Mouse (Mus musculus) frontal cortex, postnatal 10 days (tissue): ENCODE results near the gene Thap11.
"Not testable (repeated sequence)": the region's sequence is repeated elsewhere in the genome, so short reads cannot be mapped to it uniquely, and the experiment has no call there.

ENCODE experiments used
- DNase-seq, 2 experiments: peaks; one replicate each; pipeline ENCODE4 v3.0.0; 2022; ENCODE audit warnings: low spot score in 2 of 2, mixed read lengths in 1 of 2

The Thap11 gene

GRCm38 (mm10) chr8:105854715-105855216, at the start of gene Thap11:
TSS of gene Thap11 (plus strand) at chr8:105855132.
- DNase-seq, result peak; percentile 81 to 89

- DNase-seq, result no peak
These were observed 49.6 kb upstream of the Thap11 start for GRCm38 (mm10) chr8:105805346-105805745.

GRCm38 (mm10) chr8:105805964-105806363, 49.0 kb upstream of the Thap11 start:
- no peak for DNase-seq

- DNase-seq, result no peak
These were observed 47.2 kb upstream of the Thap11 start for GRCm38 (mm10) chr8:105807766-105808165.

GRCm38 (mm10) chr8:105808480-105808879, 46.5 kb upstream of the Thap11 start:
- no peak for DNase-seq

GRCm38 (mm10) chr8:105810245-105810786, 44.6 kb upstream of the Thap11 start:
- no peak for DNase-seq

GRCm38 (mm10) chr8:105811061-105811460, 43.9 kb upstream of the Thap11 start:
- DNase-seq, result no peak

- DNase-seq, result no peak
These were observed 43.4 kb upstream of the Thap11 start for GRCm38 (mm10) chr8:105811543-105811942.

- no peak for DNase-seq
These were observed 42.4 kb upstream of the Thap11 start for GRCm38 (mm10) chr8:105812511-105812910.

GRCm38 (mm10) chr8:105813241-105813640, 41.7 kb upstream of the Thap11 start:
- DNase-seq, result no peak

- no peak for DNase-seq
These were observed 35.3 kb upstream of the Thap11 start for GRCm38 (mm10) chr8:105819659-105820058.

- no peak for DNase-seq
These were observed 34.0 kb upstream of the Thap11 start for GRCm38 (mm10) chr8:105820925-105821324.

GRCm38 (mm10) chr8:105825506-105825905, 29.4 kb upstream of the Thap11 start:
- DNase-seq, result no peak

- DNase-seq, result no peak
These were observed 28.6 kb upstream of the Thap11 start for GRCm38 (mm10) chr8:105826379-105826778.

- peak; percentile 96 to 99 for DNase-seq
These were observed 27.8 kb upstream of the Thap11 start, which contains the start of the genes Ranbp10 and Tsnaxip1 for GRCm38 (mm10) chr8:105826861-105827848. TSS of gene Ranbp10 (minus strand) at chr8:105827350. TSS of gene Tsnaxip1 (plus strand) at chr8:105827731.

GRCm38 (mm10) chr8:105833740-105834139, 21.2 kb upstream of the Thap11 start:
- not testable (repeated sequence) for DNase-seq

- DNase-seq, result peak in 1 of 2 experiments; percentile 42
These were observed 19.6 kb upstream of the Thap11 start for GRCm38 (mm10) chr8:105835318-105835717.

- DNase-seq, result no peak
These were observed 17.9 kb upstream of the Thap11 start for GRCm38 (mm10) chr8:105836991-105837390.

GRCm38 (mm10) chr8:105839209-105839608, 15.7 kb upstream of the Thap11 start:
- no peak for DNase-seq

- DNase-seq, result no peak
These were observed 8.3 kb upstream of the Thap11 start for GRCm38 (mm10) chr8:105846678-105847077.

GRCm38 (mm10) chr8:105850014-105850413, 4.9 kb upstream of the Thap11 start:
- no peak for DNase-seq

GRCm38 (mm10) chr8:105850611-105851010, 4.3 kb upstream of the Thap11 start:
- DNase-seq, result no peak
